Mouse (Mus musculus): ENCODE results near the gene Msmo1. TPM values are rescaled to one million over a fixed set of nuclear protein-coding genes. Genes with fewer than 3 reads are reported as not detected.

The Msmo1 gene
- total and polyA plus RNA-seq, 3 experiments: 50.6 to 359 (median 107) TPM

GRCm38 (mm10) chr8:64707481-64707880 is 26.1 kb downstream of the Msmo1 start:
- TF ChIP-seq MAX (IDR thresholded peaks at IDR 0.05; ENCODE audit: low read length) (no peak), CHD1 (IDR thresholded peaks at IDR 0.05; ENCODE audit: low read depth, low read length) (no peak), NELFE (IDR thresholded peaks at IDR 0.05; ENCODE audit: low read depth, low read length) (no peak), POLR2AphosphoS2 (IDR thresholded peaks at IDR 0.05; ENCODE audit: low read depth, low read length) (no peak), KAT2A (IDR thresholded peaks at IDR 0.05; ENCODE audit: insufficient replicate concordance, low read length) (no peak)
- H3K9ac ChIP-seq (ENCODE audit: insufficient read depth, low read depth): no peak overlapping the region
- no peaks in the 10 kb centered on the region for H3K27me3 ChIP-seq (replicated peaks)
- dilution Hi-C loops (cut with MboI; ENCODE audit: extremely low pct_ligation_motif_present, extremely low pct_unique_long_range_greater_than_20kb, low sequenced_read_pairs): no loop called here
- H3K9me3 ChIP-seq (replicated peaks; ENCODE audit: low read length): no peaks in the 10 kb centered on the region
- H3K4me3 ChIP-seq (replicated peaks in 1 of 3; ENCODE audit: low read depth in 2 of 3, low read length in 2 of 3, poor library complexity in 1 of 3): no peak overlapping the region
- in situ Hi-C loops (cut with MboI; ENCODE audit: low pct_ligation_motif_present, low pct_unique_long_range_greater_than_20kb, low sequenced_read_pairs): no loop called here
- no peak overlapping the region for H3K4me2 ChIP-seq (ENCODE audit: insufficient read depth, low read depth, poor library complexity, severe bottlenecking)
- H3K27ac ChIP-seq (ENCODE audit: insufficient read depth, low read depth): no peak overlapping the region
- no peaks in the 10 kb centered on the region for H3K4me1 ChIP-seq (ENCODE audit: control insufficient read depth in 1 of 2, insufficient read depth in 2 of 2)
- H3K79me2 ChIP-seq (replicated peaks; ENCODE audit: control insufficient read depth, extremely low read depth, insufficient read depth, poor library complexity, severe bottlenecking): no peaks in the 10 kb centered on the region
- no peak for DNase-seq (ENCODE audit: extremely low read depth)
- H3K36me3 ChIP-seq (replicated peaks in 1 of 2; ENCODE audit: control insufficient read depth in 1 of 2, insufficient read depth in 1 of 2, low read length in 1 of 2): no peaks in the 10 kb centered on the region

- DNase-seq (ENCODE audit: extremely low read depth): no peak
- no peak for TF ChIP-seq GABPA (IDR thresholded peaks at IDR 0.05; ENCODE audit: insufficient replicate concordance, low read depth, low read length)
- no peaks in the 10 kb centered on the region for H3K79me2 ChIP-seq (replicated peaks; ENCODE audit: control insufficient read depth, extremely low read depth, insufficient read depth, poor library complexity, severe bottlenecking)
- dilution Hi-C loops (cut with MboI; ENCODE audit: extremely low pct_ligation_motif_present, extremely low pct_unique_long_range_greater_than_20kb, low sequenced_read_pairs) (no loop called here), in situ Hi-C loops (cut with MboI; ENCODE audit: low pct_ligation_motif_present, low pct_unique_long_range_greater_than_20kb, low sequenced_read_pairs) (no loop called here)
- no peak overlapping the region for H3K4me3 ChIP-seq (replicated peaks in 1 of 3; ENCODE audit: low read depth in 2 of 3, low read length in 2 of 3, poor library complexity in 1 of 3)
- no peak overlapping the region for H3K9ac ChIP-seq (ENCODE audit: insufficient read depth, low read depth)
- no peaks in the 10 kb centered on the region for H3K9me3 ChIP-seq (replicated peaks; ENCODE audit: low read length)
- H3K36me3 ChIP-seq (replicated peaks in 1 of 2; ENCODE audit: control insufficient read depth in 1 of 2, insufficient read depth in 1 of 2, low read length in 1 of 2): no peaks in the 10 kb centered on the region
- no peaks in the 10 kb centered on the region for H3K27me3 ChIP-seq (replicated peaks)
- no peaks in the 10 kb centered on the region for H3K4me1 ChIP-seq (ENCODE audit: control insufficient read depth in 1 of 2, insufficient read depth in 2 of 2)
- H3K27ac ChIP-seq (ENCODE audit: insufficient read depth, low read depth): no peak overlapping the region
- H3K4me2 ChIP-seq (ENCODE audit: insufficient read depth, low read depth, poor library complexity, severe bottlenecking): no peak overlapping the region
Measured at GRCm38 (mm10) chr8:64703191-64703590, 30.4 kb downstream of the Msmo1 start.

DNA sequence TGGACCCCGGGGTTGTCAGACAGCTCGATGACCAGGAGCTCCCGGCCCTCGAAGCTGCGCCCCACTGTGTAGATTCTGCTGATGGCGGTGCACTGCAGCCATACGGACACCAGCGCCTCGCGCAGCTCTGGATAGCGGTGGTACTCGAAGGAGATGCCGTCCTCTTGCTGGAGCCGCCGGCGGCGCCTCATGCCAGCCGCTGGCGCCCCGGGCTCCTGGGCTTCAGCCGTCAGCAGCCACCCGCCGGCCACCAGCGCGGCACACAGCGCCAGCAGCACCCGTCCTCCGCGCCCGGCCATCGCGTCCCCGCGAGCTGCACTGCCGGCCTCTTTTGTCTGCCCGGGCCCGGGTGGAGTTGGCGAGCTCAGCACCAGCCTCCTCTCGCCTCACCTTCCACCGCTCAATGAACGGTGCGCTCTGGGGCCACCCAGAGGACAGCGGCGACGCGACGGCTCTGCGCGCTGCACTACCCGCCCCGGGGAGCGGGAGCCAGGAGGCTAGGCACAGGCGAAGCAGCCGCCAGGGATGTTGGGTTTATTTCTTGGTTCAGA is 40.9 kb downstream of the Msmo1 start, which contains the start of gene Cpe:
Gene Cpe (minus strand): TSS at position 404 of the 551 bp plus-strand sequence.
- no peak for TF ChIP-seq HCFC1 (IDR thresholded peaks at IDR 0.05; ENCODE audit: low read depth, low read length)
- H3K36me3 ChIP-seq (replicated peaks in 1 of 2; ENCODE audit: control insufficient read depth in 1 of 2, insufficient read depth in 1 of 2, low read length in 1 of 2): no peaks in the 10 kb centered on the region
- no peak within 1 kb of the TSS for H3K4me3 ChIP-seq (replicated peaks in 1 of 3; ENCODE audit: low read depth in 2 of 3, low read length in 2 of 3, poor library complexity in 1 of 3)
- H3K9ac ChIP-seq (ENCODE audit: insufficient read depth, low read depth): no peak within 1 kb of the TSS
- no peaks in the 10 kb centered on the region for H3K4me1 ChIP-seq (ENCODE audit: control insufficient read depth in 1 of 2, insufficient read depth in 2 of 2)
- dilution Hi-C loops (cut with MboI; ENCODE audit: extremely low pct_ligation_motif_present, extremely low pct_unique_long_range_greater_than_20kb, low sequenced_read_pairs) (no loop called here), in situ Hi-C loops (cut with MboI; ENCODE audit: low pct_ligation_motif_present, low pct_unique_long_range_greater_than_20kb, low sequenced_read_pairs) (no loop called here)
- H3K27me3 ChIP-seq (replicated peaks): no peaks in the 10 kb centered on the region
- DNase-seq (ENCODE audit: extremely low read depth): no peak
- no peaks in the 10 kb centered on the region for H3K79me2 ChIP-seq (replicated peaks; ENCODE audit: control insufficient read depth, extremely low read depth, insufficient read depth, poor library complexity, severe bottlenecking)
- no peak within 1 kb of the TSS for H3K4me2 ChIP-seq (ENCODE audit: insufficient read depth, low read depth, poor library complexity, severe bottlenecking)
- no peaks in the 10 kb centered on the region for H3K9me3 ChIP-seq (replicated peaks; ENCODE audit: low read length)
- no peak within 1 kb of the TSS for H3K27ac ChIP-seq (ENCODE audit: insufficient read depth, low read depth)

All from CH12.LX (cell line).